Mouse (Mus musculus) brain, embryonic 14.5 days (tissue): ENCODE results near the gene Olfr373.
"Not testable (repeated sequence)": the region's sequence is repeated elsewhere in the genome, so short reads cannot be mapped to it uniquely, and the experiment has no call there.

Source experiments
- CTCF ChIP-seq: fragments of 200-500 bp; IDR thresholded peaks from 2 replicates; pipeline ENCODE4 v1.5.1; 2012; ENCODE audit warnings: inconsistent platforms, mild to moderate bottlenecking, moderate library complexity, borderline replicate concordance; ENCODE audit not compliant: insufficient read depth, insufficient read length; ENCODE audit errors: extremely low read depth
- POLR2A ChIP-seq: fragments of 200-500 bp; IDR thresholded peaks from 2 replicates; pipeline ENCODE4 v1.6.1; 2012; ENCODE audit warnings: mild to moderate bottlenecking, inconsistent platforms, borderline replicate concordance; ENCODE audit not compliant: poor library complexity, insufficient read depth, insufficient read length, severe bottlenecking; ENCODE audit errors: extremely low read depth

- not testable (repeated sequence) for TF ChIP-seq CTCF, POLR2A
These were observed 42.1 kb upstream of the Olfr373 start, which contains the start of gene Olfr372 for GRCm38 (mm10) chr8:72040918-72041317.
